Mouse (Mus musculus) bone marrow, adult 2 months (tissue): ENCODE measurements around the gene H2-T24. TPM values are rescaled to one million over a fixed set of nuclear protein-coding genes. Genes with fewer than 3 reads are reported as not detected.

Source experiments
- H3K27ac ChIP-seq: fragments of 200-500 bp; 2 replicates; pipeline ENCODE4 v1.5.1; 2012; ENCODE audit warnings: low read depth, mild to moderate bottlenecking, control low read depth, inconsistent platforms, low read length; ENCODE audit not compliant: control insufficient read depth, poor library complexity, insufficient read depth
- H3K4me1 ChIP-seq: fragments of 200-500 bp; 2 replicates; pipeline ENCODE4 v1.6.1; 2011; ENCODE audit warnings: low read length; ENCODE audit not compliant: control insufficient read depth, insufficient read depth
- H3K4me3 ChIP-seq: fragments of 200-500 bp; replicated peaks from 2 replicates; pipeline ENCODE3; 2011; ENCODE audit warnings: mild to moderate bottlenecking, low read depth, low read length, control low read depth; ENCODE audit not compliant: control insufficient read depth
- CTCF ChIP-seq: fragments of 200-500 bp; IDR thresholded peaks from 2 replicates; pipeline ENCODE4 v1.5.1; 2011; ENCODE audit warnings: low read length, control low read depth; ENCODE audit not compliant: control insufficient read depth, insufficient read depth
- POLR2A ChIP-seq: fragments of 200-500 bp; IDR thresholded peaks from 2 replicates; pipeline ENCODE4 v1.6.1; 2011; ENCODE audit warnings: low read depth, mild to moderate bottlenecking, control low read depth, low read length, borderline replicate concordance; ENCODE audit not compliant: control insufficient read depth
- WGBS: fragments of 180-500 bp; shearing (Covaris S2); methylation state at CpG from one replicate; pipeline ENCODE4 v1.1.7; 2018; 5-methylcytosine and 5-hydroxymethylcytosine counted together
- polyA plus RNA-seq: library from polyadenylated mRNA; stranded (reverse); fragments of >200 nt; gene quantifications from 2 replicates; pipeline ENCODE4 v1.2.4, GENCODE M21; 2011; ENCODE audit warnings: low replicate concordance; ENCODE audit not compliant: missing spikeins, insufficient read depth, insufficient read length

Gene H2-T24
- polyA plus RNA-seq, 1 experiment: 67.4 TPM

DNA sequence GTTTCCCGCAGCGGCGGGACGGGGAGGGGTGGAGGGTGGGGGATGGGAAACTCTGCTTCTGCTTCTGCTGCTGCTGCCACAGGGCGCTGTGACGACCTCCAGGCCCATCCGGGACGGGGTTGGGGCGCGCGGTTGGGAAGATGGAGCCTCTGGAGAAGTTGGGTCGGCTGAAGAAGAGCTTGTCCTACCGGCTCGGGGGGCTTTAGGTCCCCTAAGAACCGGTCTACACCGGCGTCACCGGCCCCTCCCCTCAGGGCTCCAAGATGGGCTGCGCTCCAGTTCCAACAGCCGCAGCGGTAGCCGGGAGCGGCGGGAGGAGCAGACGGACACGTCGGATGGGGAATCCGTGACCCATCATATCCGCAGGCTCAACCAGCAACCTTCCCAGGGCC is 40.0 kb downstream of the H2-T24 start:
- Histone ChIP-seq H3K4me3 (peak overlapping the region; percentile 76), H3K4me1 (no peaks in the 10 kb centered on the region; the same call in none of the 2 replicates), H3K27ac (peak overlapping the region; percentile 84)
- TF ChIP-seq CTCF: no peak
- 0 out of 2 replicates have a peak, but pooled peaks have one; percentile 13 for TF ChIP-seq POLR2A
- WGBS: 1% methylated on average over 29 of the region's 29 CpGs

DNA sequence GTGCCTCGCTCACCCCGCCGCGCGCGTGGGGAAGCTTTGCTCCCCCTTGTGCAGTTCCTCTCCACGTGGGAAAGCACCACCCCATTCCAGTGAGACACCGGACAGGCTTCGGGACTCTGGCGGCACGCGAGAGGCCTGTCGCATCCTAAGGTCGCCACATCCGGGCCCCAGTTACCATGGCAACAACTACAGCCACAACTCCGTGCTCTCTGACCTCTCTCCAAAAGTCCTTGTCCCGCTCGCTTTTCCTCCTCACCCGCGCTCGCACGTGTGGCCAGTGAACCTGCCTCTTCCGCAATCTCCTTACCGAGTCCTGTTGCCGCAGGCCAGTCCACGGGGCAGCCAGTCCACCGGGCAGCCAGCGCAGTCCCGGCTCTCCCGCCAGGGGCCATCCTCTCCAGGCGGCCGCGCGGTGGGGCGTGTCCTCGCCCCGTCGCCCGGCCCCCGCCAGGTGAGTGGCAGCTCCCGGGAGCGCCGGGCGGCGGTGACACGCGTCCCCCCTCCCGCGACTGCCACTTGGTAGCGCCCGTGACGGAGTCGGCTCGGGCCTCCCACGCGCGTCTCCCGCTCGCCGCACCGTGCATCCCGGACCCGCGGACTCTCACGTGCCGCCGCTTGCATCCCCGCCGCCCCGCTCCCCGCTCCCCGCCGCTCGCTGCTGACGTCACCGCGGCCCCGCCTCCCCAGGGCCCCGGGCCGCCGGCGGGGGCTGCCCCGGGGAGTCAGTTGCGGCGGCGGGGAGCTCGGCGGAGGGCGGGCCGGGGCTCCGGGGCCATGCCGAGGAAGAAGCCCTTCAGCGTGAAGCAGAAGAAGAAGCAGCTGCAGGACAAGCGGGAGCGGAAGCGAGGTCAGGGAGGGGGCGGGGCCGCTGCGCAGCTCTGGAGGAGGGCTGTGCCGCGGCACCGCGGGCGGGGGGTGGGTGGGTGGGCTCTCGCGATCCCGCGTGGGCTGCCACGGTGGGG is 40.7 kb downstream of the H2-T24 start, which contains the start of the genes Gnl1 and Prr3:
Gene Gnl1 (plus strand): TSS at position 451 of the 962 bp plus-strand sequence.
Gene Prr3 (minus strand): TSS at position 836 of the 962 bp plus-strand sequence.
- no peak for TF ChIP-seq CTCF
- no peak for TF ChIP-seq POLR2A
- WGBS: under 1% methylated on average over 108 of the region's 109 CpGs

GRCm38 (mm10) chr17:35978811-35979400 is 41.5 kb downstream of the H2-T24 start:
- peak overlapping the region; percentile 76 for H3K4me3 ChIP-seq
- no peak for TF ChIP-seq CTCF
- H3K4me1 ChIP-seq: no peaks in the 10 kb centered on the region; the same call in none of the 2 replicates
- peak overlapping the region; percentile 96 for H3K27ac ChIP-seq
- WGBS: under 1% methylated on average over 41 of the region's 41 CpGs

More for the DNA sequence above, 40.7 kb downstream of the H2-T24 start, which contains the start of the genes Gnl1 and Prr3:
- Histone ChIP-seq H3K4me3 (peak within 1 kb of the TSS; percentile 76), H3K4me1 (no peaks in the 10 kb centered on the region; the same call in none of the 2 replicates), H3K27ac (peak within 1 kb of the TSS; percentile 96)

- TF ChIP-seq CTCF: no peak
- TF ChIP-seq POLR2A: no peak
- no peak overlapping the region for H3K4me3 ChIP-seq
- peaks cover 2% of the 10 kb centered on the region; the same call in 1 of the 2 replicates for H3K4me1 ChIP-seq
- H3K27ac ChIP-seq: no peak overlapping the region
- 15% methylated on average over 1 of the region's 1 CpGs for WGBS
These were observed 48.2 kb downstream of the H2-T24 start for GRCm38 (mm10) chr17:35972131-35972530.

- H3K27ac ChIP-seq: peak within 1 kb of the TSS; percentile 80
- H3K4me3 ChIP-seq: peak within 1 kb of the TSS; percentile 97
- peaks cover 2% of the 10 kb centered on the region; the same call in 1 of the 2 replicates for H3K4me1 ChIP-seq
- WGBS: 1% methylated on average over 68 of the region's 68 CpGs
- TF ChIP-seq POLR2A: peak; percentile 72; the same call in 1 of the 2 replicates
- no peak for TF ChIP-seq CTCF
These were observed 50.7 kb downstream of the H2-T24 start, which contains the start of gene Abcf1 for GRCm38 (mm10) chr17:35969418-35970389. TSS of gene Abcf1 (minus strand) at chr17:35969761.

- no peak overlapping the region for H3K4me3 ChIP-seq
- TF ChIP-seq POLR2A (no peak), CTCF (no peak)
- H3K27ac ChIP-seq: no peak overlapping the region
- peaks cover 2% of the 10 kb centered on the region; the same call in 1 of the 2 replicates for H3K4me1 ChIP-seq
- WGBS: 82% methylated on average over 2 of the region's 2 CpGs
These were observed 52.7 kb downstream of the H2-T24 start for GRCm38 (mm10) chr17:35967621-35968020.

DNA sequence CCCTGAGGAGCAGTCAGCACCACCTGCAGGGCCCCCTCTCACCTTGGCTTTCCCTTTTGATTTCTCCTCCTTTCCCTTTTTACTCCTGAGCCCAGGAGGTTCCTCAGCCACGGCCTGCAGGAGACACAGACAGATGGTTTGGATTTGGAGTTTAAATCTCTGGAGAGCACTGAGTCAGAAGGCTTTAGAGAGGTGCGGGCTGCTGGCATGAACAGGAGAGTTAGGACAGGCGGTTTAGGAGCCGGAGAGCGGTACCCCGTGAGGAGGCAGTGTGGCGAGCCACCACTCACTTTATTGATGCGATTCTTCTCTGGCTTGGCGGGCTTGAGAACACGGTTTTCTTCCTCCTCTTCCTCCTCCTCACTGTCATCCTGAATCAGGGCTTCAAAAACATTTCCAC is 57.1 kb downstream of the H2-T24 start:
- no peak overlapping the region for H3K4me3 ChIP-seq
- H3K27ac ChIP-seq: no peak overlapping the region
- no peak for TF ChIP-seq CTCF
- TF ChIP-seq POLR2A: no peak
- H3K4me1 ChIP-seq: no peaks in the 10 kb centered on the region
- WGBS: 90% methylated on average over 10 of the region's 10 CpGs
